Mouse (Mus musculus) c-Kit-positive CD71-positive TER-119-positive erythroid progenitor cells, embryonic 14.5 days (primary cell): Measurements from ENCODE around the gene Kctd6.
"Not testable (repeated sequence)": the region's sequence is repeated elsewhere in the genome, so short reads cannot be mapped to it uniquely, and the experiment has no call there.

Experiments
- DNase-seq: peaks from one replicate; pipeline ENCODE4 v3.0.0-alpha.2; 2013; ENCODE audit warnings: low spot score

Gene Kctd6

DNA sequence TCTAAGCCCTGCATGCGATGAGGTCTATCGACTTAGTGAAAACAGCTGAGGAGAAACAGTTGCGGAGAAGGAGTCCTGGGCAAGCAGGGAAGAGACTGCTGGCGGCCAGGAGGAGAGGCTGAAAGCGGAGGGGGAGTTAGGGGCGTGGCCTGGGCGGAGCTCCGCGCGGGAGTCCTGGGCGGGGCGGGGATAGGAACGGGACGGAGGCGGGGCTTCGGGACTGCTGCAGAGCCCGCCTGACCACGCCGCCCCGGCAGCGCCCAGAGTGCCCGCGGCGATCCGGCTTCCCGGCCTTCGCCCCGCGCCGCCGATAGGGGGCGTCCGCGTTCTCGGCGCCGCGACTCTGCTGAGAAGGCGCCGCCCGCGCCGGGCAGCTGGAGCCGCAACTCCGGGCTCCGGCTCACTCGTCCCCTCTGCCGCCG, at the start of gene Kctd6:
Gene Kctd6 (plus strand): TSS at position 338 of the 422 bp plus-strand sequence.
- DNase-seq, result peak; percentile 93

DNA sequence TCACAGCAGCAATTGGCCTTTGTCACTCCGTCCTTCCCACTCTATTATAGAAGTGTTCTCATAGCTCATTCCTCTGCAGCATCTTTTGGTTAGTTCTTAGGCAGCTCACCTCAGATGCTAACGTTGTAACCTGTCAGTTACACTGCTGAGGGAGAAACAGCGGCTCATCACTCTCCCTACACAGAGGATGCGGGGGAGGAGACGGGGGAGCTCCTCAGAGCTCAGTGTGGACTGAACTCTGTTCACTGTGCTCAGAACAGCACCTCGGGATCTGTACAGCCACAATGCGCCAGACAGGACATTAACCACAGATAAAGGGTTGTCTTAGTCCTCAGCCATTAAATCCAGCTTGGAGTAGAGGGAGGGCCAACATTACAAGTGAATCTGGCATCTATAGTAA, 49.5 kb upstream of the Kctd6 start:
- no peak for DNase-seq

DNA sequence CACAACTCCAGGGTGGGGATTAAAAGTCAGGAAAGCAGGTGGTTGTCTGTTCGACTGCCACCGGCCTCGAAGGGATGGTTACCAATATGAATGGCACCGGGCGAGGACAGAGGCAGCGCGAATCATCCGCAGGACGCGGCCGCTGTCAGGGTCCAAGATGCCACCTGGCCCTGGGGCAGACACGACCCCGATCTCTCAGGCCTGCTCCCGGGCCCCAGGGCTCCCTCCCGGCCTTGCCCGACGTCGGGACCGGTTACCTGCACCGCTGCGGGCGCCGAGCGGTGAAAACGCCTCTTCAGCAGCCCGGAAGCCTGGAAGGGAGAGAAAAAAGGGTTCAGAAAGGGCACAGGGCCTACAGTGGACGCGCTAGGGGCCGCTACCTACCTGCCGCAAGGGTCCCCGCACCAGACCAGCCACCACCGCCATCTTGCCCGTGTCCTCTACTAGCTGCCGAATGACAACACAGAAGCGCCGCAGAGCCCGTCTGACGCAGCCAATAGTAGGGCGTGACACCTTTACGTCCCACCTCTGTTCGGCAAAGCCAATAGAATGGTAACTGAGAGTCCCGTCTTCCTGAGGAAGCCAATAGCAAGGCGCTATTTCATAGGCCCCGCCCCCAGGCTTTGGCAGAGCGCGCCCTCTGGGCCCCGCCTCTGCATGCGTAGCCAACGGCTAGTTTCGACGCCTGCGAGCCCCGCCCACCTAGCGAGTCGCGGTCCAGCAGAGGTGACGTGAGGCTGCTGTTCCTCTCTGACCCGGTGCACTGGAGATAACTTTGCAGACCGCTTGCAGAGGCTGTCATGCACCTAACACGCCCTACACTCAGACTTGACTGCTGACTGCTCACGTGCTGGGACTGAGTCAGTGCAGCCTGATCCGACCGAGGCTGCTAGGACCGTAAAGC, 41.2 kb upstream of the Kctd6 start, which contains the start of gene Pdhb:
Gene Pdhb (minus strand): TSS at position 519 of the 904 bp plus-strand sequence.
- DNase-seq, result peak; percentile 99

DNA sequence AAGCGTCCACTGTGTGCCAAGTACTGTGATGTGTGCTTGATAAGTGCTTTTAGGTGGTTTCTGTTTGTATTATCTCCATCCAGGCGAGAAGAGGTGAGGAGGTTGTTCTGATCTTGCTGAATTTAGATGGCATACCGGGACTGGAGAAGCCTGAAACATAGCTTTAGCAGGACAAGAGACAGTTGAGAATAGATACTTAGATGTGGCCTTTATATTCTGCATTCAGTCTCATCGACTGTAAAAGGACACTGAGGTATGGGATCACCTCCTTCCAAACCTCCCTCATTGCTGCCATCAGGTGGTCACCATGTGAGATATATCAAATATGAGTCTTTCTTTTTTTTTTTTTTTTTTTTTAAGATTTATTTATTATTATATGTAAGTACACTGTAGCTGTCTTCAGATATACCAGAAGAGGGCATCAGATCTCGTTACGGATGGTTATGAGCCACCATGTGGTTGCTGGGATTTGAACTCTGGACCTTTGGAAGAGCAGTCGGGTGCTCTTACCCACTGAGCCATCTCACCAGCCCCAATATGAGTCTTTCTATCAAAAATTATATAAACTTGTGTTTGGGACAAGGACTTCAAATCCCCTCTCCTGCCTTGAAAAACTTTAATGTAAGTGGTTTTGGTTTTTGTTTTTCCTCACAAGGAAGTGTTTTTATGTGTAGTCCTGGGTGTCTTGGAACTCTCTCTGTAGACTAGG, 40.2 kb upstream of the Kctd6 start:
- not testable (repeated sequence) for DNase-seq

DNA sequence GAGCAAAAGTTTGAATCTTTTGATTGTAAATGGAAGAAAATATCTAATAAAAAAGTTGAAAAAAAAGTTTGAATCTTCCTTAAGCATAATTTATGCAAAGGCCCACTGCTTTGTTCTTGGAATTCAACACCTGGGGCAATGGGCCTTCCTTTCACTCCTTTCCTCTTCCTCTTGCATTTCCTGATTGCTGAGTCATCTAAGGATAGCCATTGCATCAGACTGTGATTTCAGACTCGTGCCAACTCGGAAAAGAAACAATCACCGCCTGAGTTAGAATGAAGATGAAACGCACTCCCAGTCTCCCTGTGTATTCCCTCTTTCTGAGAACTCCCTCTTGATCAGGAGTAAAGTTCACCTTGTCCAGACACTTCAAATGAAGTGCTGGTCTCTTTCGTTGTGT, 39.3 kb upstream of the Kctd6 start:
- DNase-seq, result no peak

DNA sequence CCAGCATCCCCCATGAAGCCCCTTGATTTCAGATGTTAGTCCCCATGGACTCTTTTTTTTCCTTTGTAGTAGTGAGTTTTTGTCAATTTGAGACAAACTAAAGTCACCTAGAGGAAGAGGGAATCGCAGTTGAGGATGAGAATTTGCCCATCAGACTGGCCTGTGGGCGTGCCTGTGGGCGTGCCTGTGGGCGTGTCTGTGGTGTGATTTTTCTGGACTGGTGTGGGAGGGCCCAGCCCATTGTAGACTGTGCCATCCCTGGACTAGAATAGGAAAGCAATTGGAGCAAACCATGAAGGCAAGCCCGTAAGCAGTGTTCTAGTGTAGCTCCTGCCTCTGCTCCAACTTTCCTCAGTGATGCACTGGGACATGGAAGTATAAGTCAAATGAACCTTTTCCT, 37.7 kb upstream of the Kctd6 start:
- DNase-seq, result no peak

DNA sequence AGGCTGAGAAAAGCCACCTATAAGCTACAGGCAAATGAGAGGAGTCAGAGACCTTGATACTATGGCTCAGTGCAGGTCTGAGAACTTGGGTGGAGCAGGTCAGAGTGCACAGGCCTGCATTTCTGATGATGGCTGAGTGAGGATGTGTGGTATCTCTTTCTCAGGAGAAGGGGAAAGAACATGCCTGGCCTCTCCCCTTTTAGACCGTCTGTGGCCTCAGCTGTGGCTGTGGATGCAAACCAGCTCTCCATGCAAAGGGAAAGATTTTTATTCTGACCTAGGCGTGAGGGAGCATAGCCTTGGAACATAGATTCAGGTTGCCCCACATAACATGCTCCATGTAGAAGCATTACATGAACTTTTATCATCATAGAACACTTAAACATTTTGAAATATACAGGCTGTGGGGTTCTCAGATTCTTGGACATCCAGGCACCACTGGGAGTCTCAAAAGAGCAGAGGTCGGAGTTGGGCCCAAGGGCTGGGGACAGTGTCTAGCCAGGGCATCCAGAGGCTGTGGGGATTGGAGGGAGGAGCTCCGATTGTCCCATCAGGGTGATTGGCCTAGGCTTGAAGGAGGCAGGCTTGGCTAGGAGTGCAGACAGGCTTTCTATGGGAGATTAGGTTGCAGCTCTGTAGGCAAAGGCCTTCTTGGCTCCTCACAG, 33.4 kb upstream of the Kctd6 start:
- no peak for DNase-seq

DNA sequence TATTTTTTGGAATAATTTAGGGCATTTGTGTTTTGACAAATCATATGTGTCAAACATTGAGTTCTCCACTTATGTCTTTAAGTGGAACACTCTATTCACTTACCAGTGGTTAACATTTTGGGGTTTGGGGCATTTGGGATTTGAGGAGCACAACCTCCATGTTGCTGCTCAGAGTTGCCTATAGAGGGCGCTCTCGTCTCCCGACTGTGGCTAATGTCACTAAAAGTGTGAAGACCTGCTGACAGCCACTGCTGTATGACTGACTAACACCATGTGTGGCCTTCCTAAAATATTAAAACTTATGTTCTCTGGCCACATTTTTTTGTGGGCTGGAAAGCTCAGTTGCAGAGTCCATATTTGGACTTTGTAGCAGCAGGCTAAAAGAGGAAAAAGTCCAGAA, 30.6 kb upstream of the Kctd6 start:
- DNase-seq, result no peak

DNA sequence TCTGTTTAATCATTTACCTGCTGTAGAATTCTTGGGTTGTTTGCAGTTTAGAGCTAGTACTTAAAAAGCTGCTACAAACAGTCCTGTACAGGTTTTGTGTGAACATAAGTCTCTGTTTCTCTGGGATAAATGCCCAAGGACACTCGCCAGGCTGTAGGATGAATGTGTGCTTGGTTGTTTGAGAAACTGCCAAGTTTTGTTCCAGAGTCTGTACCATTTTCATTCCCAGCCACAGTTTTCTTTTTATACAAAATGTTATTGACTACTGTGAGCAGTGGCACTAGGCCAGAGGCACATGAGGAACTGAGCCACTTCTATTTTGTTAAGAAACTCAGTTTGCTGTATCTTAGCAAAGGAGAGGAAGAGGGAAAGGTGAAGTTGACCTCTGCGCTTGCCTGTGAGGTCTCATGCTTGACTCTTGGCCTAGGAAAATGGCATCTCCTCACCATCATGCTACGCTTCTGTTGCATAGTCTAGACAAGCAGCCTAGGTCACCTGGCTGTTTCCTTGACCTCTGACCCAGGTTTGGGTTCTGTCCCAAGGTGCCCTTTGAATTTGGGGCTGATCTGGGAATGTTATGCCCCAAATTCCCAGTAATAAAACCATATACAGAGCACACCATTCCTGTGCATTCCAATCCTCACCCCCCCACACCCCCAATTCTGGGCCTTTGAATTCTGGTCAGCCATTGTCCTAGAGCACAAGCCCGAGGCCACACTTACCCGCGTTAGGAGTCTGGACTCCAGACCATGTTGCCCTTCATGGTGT, 27.5 kb upstream of the Kctd6 start:
- DNase-seq, result no peak

DNA sequence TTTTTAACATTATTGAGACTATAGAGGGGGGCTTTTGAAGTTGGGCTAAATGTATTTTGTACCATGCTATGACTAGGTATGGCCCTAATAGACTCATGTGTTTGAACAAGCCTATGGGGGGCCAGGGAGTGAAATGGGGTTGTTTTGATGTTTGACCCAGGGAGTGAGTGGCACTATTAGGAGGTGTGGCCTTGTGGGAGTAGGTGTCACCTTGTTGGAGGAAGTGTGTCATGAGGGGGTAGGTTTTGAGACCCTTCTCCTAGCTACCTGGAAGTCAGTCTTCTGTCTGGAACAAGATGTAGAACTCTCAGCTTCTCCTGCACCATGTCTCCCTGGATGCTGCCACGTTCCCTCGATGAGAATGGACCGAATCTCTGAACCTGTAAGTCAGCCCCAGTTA, 23.4 kb upstream of the Kctd6 start:
- no peak for DNase-seq

DNA sequence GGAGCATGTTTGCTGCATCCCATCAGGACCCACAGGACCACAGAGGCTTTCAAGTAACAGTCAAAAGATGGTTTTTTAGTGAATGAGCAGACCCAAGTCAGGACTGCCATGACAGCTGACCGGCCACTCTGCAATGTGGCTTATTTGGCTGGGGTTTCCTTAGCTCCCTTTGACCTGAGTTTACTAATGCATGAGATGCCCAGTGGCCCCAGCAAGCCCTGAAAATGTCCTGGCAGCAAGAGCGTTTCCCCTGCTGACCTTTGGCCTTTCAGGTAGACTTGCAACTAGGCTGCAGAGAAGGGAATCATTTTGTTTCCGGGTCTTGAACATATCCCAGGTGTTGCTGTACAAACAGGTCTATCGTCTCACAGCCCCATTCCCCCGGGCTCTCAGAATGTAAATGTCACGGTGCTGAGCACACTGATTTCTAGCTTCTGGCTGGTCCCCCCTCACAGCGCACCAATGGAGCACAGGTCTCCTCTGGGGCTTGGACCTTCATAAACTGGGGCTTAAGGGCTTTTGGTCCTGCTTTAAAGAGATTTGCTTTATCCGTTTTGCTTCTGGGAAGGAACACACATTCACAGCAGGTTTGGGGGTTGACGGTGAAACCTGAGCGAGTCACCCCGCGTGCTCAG, 22.5 kb upstream of the Kctd6 start:
- DNase-seq, result no peak

DNA sequence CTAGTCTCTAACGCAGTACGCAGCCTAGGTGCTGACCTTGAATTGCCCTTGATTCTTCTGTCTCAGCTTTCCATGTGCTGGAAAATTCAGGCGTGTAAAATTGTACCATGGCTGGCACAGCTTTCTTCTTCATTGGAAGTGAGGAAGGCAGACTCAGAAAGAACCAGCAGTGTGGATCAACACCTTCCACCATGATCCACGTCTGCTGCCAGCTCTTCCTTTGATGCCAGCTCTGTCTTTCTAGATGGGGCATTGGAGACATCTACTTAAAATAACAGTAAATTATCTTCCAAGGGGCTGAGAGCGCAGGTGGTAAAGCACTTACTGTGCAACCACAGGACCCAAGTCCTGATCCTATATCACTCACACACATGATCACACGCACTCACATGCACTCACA, 21.2 kb upstream of the Kctd6 start:
- no peak for DNase-seq

DNA sequence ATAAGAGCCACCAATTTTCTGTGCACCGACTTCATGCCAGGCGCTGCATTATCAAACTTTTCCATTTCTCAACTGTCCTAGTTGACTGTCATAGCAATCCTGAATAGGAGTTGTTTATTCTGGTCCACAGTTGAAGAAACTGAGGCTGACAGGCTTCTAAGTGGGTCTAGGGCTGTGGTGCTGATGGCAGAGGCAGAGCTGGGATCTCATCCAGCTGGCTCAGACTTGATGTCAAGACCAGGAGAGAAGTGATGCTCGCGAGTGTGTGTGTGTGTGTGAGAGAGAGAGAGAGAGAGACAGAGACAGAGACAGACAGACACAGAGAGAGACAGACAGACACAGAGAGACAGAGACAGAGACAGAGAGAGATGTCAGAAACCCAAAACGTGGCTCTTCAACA, 13.2 kb upstream of the Kctd6 start:
- DNase-seq, result no peak

DNA sequence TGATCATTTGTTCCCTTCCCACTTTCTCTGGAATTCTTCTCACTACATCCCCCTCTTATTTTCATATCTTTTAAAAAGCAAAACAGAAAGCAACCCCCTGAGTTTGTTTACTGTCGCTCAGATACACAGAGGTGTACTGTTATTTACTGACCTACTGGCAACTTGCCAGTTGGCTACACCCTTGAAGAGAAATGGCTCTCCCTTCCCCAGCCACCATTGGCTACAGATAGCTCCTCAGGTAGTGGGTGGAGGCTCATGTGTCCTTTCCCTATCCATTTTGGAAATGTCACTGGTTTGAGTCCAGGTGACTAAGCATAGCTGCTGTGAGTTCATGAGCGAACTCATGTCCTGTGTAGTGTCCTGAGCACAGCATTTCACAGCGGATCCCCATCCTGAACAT, 12.2 kb upstream of the Kctd6 start:
- DNase-seq, result no peak

DNA sequence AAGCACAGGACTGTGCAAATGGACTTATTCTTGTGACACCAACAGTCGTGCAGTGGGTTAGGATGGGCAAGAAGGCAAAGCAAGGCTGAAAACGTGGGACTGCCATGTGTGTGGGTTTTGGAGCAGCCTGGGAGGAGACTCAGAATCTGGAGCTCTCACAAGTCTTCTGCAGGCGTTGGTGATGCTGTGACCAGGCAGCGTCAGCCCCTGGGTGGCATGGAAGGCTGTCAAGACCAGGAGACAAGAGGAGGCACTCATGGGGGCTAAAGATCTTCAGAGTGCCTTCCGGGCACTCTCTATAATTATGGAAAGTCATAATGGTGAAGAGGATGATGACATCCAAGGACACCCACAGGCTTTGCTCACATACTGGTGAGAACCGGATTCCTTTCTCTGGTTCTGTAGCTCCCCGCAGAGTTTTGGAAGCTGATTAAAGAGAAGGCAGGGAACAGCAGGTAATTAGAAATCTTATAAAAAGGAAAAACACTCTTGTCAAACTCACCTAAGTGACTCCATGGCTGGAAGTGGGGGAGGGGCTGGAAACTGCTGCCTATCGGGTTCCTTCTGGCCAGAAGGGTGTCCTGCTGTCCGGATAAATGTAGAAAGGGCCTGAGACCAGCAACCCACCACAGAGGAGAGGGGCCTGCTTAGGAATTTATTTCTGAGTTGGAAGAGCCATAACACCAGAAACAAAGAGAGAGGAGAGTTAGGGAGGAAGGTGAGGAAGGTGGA, 7.6 kb upstream of the Kctd6 start:
- DNase-seq, result no peak

DNA sequence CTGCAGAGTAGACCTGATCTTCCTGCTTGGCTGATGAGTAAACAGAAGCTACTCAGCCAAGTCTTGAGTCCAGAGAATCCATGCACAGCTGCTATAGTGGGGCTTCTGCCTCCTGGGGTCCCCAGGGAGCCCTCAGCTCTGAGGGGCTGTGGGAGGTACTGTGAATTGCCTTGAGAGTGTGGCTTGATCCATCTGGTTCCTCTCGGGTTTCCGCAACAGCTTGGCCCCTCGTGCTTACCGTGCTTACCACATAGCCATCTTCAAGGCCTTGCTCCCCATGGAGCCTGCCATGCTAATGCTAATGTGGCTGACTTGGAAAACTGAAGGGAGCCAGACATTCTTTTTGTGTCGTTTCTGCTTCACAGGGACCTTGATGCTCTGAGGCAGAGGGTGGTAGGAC, 6.8 kb upstream of the Kctd6 start:
- DNase-seq, result no peak

DNA sequence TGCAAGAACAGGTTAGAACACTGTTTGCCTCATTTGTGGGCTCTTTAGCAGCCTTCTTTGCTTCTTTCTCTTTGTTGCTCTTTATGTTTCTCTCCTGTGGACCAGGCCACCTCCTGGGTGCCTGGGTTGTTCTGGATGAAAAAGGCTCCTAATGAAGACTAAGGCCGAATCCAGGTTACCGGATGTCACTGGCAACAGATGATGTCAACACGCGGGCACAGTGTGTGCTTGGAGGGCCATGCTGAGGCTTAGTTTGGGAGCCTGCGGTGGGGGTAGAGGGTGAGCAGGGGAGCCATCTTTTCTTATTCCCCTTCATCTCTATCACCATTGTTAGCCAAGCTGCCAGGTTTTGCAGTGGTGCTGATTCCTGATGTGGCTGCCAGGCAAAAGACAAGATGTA, 6.4 kb upstream of the Kctd6 start:
- no peak for DNase-seq

DNA sequence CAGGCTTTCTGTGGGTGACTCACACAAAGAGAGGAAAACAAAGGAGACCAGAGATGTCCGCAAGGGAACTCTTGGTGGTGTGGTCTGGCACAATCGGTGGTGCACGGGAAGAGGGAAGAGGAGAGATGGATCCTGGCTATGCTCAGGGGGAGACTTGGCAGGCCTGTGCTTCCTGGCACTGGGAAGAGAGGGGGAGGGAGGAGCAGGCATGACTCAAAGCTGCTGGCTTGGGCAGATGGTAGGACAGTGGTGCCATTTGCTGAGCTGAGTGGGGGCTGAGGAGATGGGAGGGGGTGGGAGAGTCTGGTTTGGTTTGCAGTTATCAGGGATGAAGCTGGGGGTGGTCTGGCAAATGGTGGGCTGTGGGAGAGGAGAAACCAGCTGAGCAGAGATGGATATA, 5.1 kb upstream of the Kctd6 start:
- DNase-seq, result no peak

DNA sequence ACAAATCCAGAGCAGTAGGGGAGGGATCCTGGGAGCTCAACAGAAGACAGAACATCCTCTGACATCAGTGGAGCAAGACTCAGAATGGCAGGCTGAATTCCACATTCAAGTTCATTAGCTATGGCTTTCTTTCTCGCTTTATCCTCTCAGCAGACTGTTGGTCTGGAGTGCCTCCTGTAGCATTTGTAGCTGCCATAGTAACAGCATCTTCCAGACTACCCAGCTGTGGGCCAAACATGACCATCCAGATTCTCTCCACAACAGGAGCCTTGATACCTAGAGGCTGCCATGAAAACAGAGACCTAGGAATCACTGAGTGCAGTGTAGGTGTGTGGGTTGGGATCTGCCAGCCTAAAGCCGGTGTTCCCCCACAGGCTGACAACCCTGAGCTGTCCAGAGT, 4.0 kb upstream of the Kctd6 start:
- DNase-seq, result no peak

DNA sequence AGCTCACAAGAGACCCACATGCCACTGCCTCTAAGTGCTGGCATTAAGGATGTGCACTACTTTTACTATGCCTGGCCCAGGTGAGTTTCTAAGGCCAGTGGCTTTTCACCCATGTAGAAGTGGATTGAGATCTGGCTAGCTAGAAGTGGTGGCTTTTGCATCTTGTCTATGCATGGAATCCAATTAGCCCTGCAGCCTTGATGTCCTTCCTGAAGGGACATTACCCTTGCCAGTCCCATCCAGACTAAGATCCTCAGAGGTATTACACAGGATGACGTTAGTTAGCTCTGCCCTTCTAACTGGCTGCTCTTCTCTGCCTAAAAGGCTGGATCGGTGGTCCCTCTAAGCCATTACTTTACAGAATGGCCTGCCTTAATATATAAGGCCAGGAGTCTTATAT, 944 bp upstream of the Kctd6 start:
- DNase-seq, result no peak
